In genomic region chr4:40204374-40204773, GRCm38 (mm10) we compare ENCODE assay signal across 15 mouse cellular contexts.
"Had no signal": no experiment of that assay in that cellular context is flagged by ENCODE, and none has a peak within 500 bp of the region (broad histone marks: within the 10 kb centered on the region; RNA-seq: fewer than 3 reads in every experiment).

No protein-coding gene starts in this region.

- H3K27ac ChIP-seq: neural tube, embryonic 15.5 days; stomach, embryonic 15.5 days; stomach, postnatal 0 days had no signal

- H3K4me3 ChIP-seq: neural tube, embryonic 15.5 days; stomach, embryonic 15.5 days had no signal

- H3K9me3 ChIP-seq: neural tube, embryonic 15.5 days; stomach, embryonic 15.5 days had no signal

- DNase-seq: retina, postnatal 1 day; right cerebral cortex, adult 18-20 months; right cerebral cortex, postnatal 14 days; right cerebral cortex, postnatal 25 days; right cerebral cortex, postnatal 4 days; spleen, adult 18-20 months; thymus, adult 18-20 months; thymus, adult 2 months; thymus, postnatal 14 days; thymus, postnatal 25 days; thymus, postnatal 36 days; thymus, postnatal 4 days had no signal

- H3K27me3 ChIP-seq: neural tube, embryonic 15.5 days; stomach, embryonic 15.5 days had no signal

- H3K4me2 ChIP-seq: neural tube, embryonic 15.5 days; stomach, embryonic 15.5 days had no signal

- H3K9ac ChIP-seq: neural tube, embryonic 15.5 days; stomach, embryonic 15.5 days had no signal

- H3K4me1 ChIP-seq: neural tube, embryonic 15.5 days; stomach, embryonic 15.5 days had no signal
